Mouse (Mus musculus): ENCODE data around the gene Irs2.

Irs2 gene

DNA sequence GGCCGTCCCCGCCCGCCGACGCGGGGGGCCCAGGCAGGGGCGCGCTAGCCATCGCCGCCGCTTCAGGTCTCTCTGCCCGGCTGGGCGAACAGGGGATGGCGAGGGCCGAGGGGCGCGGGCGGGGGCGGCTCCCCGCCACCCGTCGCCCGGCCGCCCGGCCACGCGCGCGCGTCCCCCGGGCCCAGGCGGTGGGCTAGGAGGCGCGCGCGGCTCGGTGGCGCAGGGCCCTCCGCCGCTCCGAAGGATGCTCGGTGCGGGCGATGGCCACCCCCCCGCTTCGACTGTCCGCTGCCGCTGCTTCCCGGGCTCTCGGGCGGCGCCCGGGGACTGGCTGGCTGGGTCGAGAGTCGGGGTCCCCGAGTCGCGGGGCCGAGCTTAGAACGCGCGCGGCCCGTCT, at the start of gene Irs2:
TSS of gene Irs2 (minus strand) at position 80 of the 397 bp plus-strand sequence.
- no peak for DNase-seq (ENCODE audit: low spot score in 2 of 2)

DNA sequence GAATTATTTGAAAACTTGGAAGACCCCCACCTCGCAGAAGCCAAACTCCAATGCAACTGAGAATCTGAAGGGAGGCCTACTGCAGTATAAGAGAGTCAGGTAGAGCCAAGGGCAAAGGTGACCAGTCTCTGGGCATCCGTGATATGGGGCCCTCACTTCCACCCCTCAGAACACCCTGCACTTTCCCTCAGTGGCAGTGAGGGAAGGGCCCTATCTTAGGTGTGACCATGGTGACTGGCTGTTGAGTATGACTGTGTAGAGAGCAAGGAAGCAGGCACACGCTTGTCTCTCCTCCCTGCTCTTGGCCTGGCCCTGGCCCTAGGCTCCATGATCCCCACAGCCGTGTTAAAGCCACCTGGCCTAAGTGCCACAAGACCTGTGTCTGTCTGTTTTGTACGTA, 48.4 kb upstream of the Irs2 start:
- no peak for DNase-seq (ENCODE audit: low spot score in 2 of 2)

DNA sequence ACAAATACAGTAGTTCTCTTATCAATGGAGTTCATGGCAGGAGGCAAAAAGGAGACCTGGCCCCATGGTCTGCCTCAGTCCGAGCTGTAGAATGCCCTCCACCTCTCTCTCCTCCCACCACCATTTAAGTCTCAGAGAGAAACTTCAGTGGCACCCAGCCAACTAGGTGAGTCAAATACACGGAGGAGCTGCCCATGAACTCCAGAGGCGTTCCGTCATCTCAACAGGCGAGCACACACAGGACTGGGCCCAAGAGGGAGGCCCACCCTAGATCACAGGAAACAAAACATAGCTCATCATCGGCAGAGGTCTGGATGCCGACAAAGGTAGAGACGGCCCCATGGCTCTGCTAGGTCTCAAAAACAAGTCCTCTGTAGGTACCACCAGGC, 47.9 kb upstream of the Irs2 start:
- DNase-seq (ENCODE audit: low spot score in 2 of 2) = peak; percentile 42 to 54

DNA sequence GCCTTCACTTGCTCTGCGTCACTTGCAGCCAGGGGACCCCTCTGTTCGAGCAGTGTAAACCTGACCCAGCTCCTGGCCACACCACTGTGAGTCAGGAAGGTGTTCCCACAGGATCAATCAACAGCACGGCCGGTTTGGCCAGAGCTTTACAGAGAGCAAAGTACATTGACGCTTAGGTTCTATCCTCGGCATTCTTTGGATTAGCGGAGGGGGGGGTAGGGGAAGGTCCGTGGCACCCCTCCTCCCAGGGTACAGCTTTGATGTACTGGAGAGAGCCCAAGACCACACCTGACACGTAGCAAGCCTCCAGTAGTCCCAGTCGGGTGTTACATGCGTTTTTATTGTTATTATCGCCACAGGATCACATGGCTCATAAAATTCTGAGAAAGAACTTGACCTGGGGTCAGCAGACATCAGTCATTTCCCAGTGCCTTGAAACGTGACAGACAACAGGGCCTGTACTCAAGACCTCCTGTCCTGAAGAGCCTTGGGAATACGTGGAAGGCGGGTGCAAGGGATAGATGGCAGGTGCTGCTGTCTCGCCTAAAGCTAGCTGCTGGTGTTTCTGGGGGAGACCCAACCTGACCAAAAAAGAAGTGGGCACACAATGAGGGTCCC, 47.4 kb upstream of the Irs2 start:
- DNase-seq (ENCODE audit: low spot score in 2 of 2) = peak; percentile 21 to 32

DNA sequence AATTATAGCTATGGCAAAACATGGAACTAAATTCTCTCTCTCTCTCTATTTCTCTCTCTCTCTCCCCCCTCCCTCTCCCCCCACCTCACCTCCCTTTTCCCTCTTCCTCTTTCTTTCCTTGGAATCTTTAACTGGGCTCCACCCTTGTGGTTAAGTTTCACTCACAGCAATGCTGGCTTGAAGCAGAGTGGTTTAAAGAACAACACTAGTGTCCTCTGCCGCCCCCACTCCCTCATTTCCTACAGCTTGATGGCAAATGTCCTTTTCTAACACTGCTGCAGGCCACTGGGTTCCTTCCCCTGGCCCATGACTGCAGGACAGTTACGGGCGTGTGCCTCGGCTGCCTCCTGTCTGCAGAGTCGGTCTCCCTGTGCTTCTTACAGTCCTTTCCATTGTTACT, 41.6 kb upstream of the Irs2 start:
- no peak for DNase-seq (ENCODE audit: low spot score in 2 of 2)

DNA sequence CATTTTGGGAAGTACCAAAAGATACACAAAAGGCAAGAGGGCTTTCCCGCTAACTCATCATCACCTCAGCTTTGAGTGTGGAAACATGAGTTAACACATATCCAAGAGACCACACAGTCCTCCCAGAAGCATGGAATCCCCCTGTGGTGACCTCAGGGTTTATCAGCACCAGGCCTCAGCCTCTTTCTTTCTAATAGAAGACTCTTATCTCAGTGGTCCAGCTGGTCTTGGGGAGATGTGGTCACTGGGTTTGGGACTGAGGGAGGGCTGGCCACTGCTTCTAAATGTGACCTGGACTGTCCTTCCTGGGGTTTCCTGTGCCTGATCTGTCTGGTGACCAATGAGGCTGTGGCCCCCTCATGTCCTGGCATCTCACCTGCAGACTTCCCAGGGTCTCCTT, 39.6 kb upstream of the Irs2 start:
- DNase-seq (ENCODE audit: low spot score in 2 of 2) = no peak

DNA sequence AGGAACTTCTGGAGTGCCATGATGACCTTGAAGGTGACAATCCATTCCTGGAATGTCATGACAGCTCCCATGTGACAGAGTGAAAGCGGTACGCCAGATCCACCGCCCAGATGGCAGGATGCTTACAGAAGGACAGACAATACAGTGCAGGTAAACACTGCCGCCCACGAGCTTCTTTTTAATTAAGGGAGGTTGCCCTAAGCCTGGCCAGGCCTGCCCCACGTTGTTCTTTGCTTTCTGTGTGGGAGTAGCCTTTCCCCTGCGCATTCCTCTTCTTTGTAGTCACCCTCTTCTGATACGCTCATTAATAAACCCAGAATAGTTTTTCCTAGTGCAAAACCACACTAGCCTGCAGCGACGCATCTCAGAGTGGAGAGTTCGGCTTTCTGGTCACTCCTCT, 36.4 kb upstream of the Irs2 start:
- no peak for DNase-seq (ENCODE audit: low spot score in 2 of 2)

DNA sequence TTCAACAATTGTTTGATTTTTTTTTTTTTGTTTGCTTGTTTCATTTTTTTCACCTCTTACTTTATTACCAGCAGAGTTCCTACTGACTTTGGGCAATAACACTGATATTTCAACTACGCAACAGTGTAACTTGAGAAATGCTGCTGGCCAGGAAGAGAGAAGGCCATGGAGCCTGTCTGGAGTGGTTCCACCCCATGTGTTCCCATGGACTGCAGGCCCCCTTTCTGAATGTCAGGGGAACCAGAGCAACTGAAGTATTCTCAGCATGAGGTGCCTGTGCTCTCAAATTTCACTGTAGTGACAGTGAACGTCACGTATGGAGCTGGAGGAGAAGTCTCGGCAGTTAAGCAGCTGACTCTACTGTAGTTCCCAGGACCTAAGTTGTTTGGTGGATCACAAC, 35.3 kb upstream of the Irs2 start:
- DNase-seq (ENCODE audit: low spot score in 2 of 2) = no peak

DNA sequence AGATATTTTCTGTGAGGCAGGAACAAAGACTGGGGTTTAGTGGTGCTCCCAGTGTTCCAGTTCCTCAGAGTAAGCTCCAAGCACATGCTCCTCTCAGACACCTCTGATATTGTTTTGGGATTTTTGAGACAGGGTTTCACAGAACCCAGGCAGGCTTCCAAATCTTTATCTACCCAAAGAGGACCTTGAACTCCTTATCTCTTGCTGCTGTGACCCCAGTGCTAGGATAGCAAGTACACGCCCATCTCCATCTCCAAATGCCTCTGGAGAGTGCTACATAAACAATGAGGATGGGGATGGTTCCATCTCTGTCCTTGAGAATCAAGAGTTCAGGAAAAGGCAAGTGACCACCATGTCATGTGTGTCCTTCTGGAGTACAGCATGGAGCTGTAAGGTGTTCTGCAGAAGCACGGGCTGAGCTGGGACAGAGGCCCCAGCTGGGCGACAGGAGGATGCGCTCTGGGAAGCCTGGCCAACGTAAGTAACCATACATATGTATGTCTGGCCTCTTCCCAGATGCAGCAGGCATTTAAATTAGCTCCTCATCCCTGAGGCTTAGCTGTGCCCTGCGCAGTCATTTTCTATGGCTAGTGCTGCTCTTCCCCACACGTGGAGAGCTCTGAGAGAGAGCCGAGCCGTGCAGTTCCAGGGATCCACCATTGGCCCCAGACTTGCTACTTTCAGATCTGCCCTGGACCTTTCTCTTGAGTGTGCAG, 34.8 kb upstream of the Irs2 start:
- no peak for DNase-seq (ENCODE audit: low spot score in 2 of 2)

DNA sequence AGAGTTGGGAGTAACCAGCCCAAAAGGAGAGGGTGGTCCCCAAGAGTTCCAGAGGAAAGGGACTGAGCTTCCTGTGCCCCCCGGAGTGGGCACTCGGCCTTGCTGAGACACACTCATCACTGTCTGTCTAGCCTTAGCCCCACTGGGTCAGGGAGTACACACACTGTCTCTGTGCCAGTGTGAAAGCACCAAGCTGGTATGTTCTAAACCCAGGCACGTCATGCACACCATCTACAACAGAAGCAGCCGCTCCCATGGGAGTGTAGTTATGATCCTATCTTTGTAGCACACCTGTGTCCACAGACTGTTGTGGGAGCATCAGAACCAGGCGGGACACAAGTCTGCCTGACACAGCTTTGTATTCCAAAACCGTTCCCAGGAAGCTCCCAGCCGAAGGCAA, 31.8 kb upstream of the Irs2 start:
- DNase-seq (ENCODE audit: low spot score in 2 of 2) = no peak

DNA sequence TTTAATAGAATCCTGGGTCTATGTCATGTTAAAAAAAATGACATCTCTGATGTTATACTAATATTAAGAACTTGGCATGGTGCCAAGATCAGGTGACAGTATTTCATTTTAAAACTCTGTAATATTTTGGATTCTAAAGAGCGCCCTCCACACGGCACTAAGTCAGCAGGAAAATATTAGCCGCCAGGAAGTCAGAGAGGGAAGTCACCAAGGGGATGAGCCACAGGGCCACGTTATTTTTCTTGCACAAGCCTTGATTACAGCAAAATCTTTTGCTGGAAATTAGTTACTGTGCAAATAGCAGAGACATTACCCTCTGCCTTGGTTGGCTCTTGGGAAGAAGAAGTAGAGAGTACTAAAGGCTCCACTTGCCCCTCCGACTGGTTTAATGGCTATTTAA, 30.5 kb upstream of the Irs2 start:
- no peak for DNase-seq (ENCODE audit: low spot score in 2 of 2)

DNA sequence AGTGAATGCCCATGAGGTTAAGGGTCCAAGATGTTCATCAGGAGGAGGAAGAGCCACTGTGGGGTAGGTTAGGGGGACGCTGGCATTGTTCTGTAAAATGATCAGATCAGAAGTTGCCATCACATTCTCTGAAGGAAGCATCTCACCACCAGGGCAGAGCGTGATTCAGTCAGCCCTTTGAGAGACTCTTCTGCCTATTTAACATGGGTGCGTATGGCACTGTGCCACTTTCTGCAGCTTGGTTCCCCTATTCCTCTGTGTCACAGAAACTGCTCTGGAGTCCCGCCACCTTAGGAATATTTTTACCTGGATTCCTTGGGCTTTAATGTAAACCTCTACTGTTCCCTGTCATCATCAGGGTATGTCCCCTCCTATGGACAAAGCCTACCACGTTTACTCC, 30.1 kb upstream of the Irs2 start:
- no peak for DNase-seq (ENCODE audit: low spot score in 2 of 2)

DNA sequence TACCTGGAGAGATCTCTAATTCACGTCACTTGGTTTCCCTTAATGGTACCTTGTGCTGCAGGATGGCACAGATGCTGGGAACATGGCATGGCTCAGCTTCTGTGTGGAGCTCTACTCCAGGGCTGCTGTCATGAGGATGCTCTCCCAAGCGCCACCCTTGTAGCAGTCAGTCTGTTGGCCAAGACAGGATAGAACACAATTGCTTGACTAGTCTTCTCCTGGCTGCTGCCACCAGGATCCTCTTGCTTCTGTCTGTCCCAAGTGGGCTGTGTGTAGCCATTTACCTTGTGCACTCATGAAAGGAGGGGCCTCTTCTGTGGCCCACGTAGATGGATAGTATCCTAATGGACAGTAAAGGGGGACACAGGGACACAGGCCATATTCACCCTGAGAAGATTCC, 28.5 kb upstream of the Irs2 start:
- DNase-seq (ENCODE audit: low spot score in 2 of 2) = no peak

DNA sequence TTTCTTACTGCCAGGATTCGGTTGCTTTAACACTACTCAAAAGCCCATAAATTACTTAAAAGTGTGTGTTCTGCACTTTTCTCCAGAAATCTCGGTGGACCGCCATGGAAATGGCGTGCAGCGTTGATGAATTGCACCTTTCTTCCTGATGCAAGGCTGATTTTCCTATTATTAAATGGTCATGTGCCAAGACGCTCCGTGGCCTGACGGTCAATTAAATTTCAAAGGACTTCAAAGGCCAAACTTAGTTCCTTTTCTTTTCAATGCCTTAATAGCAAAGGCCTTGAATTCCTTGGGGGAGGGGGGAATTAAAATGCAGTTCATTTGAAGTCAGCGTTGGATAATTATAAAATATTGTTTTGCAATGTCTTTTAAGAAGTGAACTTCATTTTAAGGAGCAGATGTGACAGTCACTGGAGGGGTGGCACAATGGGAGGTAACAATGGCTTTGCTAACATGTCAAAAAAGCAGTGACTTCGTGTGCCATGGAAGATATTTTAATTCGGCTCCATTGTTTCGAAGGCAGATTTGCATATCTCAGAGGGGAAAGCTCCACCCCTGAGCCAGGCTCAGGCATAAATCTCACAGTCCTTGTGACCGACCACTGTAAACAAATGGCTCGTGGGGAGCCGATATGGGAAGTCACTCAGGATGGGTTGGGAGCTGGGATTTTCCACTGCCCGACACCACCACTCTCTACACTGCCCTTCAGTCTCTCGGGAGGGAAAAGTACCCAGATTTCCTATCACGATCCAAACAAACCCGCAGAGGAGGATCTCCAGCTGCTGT, 27.6 kb upstream of the Irs2 start:
- DNase-seq (ENCODE audit: low spot score in 2 of 2) = no peak

DNA sequence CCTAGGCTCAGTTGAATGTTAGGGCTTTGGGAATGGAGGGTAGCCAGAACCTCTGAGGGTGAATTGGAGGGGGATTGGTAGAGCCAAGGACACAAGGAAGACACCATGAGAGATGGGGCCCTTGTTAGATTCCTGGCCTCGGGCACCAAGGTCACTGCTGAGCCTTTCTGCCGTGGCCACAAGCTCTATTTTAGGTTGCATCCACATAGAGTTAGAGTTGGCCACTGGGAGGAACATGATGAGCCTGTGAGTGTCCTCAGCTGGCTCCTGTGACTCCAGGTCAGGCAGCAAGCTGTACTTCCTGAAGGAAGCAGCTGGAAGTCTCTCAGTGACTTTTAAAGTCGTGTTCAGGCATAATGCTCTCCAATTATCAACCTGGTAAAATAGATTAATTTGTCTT, 16.6 kb upstream of the Irs2 start:
- DNase-seq (ENCODE audit: low spot score in 2 of 2) = no peak

DNA sequence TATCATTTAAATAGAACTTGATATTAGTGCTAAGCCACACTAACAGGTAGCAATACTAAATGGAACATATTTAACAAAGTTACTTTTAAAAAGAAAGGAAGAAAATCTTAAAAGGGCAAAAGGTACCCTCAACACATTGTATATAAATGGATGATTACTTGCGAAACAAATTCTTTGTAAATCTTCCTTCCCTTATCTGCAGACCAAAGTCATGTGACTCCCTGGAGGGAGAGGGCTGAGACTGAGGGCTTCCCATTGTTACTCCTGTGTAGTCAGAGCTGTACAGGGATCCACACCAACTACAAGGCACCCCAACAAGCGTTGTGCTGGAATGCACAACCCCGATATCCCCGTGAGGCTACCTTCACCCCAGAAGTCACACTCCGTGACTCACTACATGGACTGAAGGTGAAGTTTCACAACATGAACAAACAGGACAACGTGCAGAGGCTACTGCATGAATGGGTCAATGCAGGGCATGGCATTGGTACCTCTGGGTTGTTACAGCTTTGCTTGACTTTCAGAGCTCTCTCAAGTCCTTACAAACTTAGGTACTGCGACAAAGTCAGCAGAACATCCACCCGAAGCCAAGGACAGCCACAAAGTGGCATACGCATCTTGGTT, 12.8 kb upstream of the Irs2 start:
- no peak for DNase-seq (ENCODE audit: low spot score in 2 of 2)

DNA sequence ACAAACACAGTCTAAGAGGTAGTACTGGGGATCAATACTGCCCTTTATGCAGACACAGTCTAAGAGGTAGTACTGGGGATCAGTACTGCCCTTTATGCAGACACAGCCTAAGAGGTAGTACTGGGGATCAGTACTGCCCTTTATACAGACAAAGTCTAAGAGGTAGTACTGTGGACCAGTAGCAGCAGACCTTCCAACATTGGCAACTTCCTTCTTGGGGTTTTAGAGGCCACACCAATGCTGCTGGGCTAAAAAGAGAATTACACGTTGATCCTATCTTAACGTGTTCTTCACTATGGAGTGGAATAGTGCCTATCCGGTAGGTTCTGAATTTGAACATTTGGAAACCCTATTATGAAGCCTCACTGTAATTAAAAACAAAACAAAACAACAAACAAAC, 7.4 kb upstream of the Irs2 start:
- DNase-seq (ENCODE audit: low spot score in 2 of 2) = no peak

DNA sequence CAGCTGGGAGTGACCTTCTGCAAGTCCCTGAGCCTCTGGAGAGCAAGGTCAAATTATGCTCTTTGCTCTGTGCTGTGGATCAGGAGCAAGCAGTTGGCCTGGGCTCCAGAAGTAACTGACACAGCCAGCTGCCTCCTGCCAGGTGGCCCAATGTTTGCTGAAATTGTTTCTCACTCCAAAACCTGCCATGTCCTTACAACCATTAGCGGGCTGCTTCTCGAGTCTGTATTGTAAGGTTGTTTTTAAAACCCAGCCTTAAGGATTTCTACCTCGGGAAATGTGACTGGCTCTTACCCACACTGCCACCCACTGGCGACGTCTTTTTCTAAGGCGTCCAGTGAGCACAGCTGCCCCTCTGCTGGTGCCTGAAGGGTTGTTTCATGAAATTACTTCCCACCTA, 5.0 kb upstream of the Irs2 start:
- DNase-seq (ENCODE audit: low spot score in 2 of 2) = peak in 1 of 2 experiments; percentile 66

DNA sequence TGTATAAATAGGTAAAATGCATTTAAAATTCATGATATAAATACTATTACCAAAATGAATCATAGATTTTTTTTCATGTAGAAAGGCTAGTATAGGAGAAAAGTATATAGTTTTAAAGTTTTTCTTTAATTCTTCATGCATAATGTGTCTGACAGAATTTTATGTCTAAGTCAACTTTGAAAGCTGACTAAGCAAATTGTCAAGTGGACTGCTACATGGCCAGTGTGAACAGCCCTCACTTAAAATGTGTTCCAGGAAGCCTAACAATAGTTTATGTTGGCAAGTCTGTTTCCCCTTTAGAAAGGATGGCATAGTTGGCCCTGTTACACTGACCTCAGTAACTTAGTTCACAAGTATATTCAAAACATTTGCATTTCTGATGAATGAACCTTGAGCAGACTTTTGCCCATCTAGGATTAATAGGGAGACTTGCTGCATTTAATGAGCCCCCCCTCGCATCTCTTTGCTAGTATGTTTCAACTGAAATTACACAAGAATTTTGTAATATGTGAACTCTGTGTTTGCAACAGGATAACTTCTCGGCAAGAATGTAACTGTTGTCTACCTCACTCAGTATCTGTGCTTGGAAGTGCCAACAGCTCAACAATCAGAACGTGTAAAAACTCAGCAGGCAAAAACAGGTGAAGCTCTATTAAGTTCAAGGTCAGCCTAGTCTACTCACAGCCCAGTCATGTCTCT, 3.7 kb upstream of the Irs2 start:
- DNase-seq (ENCODE audit: low spot score in 2 of 2) = no peak

DNA sequence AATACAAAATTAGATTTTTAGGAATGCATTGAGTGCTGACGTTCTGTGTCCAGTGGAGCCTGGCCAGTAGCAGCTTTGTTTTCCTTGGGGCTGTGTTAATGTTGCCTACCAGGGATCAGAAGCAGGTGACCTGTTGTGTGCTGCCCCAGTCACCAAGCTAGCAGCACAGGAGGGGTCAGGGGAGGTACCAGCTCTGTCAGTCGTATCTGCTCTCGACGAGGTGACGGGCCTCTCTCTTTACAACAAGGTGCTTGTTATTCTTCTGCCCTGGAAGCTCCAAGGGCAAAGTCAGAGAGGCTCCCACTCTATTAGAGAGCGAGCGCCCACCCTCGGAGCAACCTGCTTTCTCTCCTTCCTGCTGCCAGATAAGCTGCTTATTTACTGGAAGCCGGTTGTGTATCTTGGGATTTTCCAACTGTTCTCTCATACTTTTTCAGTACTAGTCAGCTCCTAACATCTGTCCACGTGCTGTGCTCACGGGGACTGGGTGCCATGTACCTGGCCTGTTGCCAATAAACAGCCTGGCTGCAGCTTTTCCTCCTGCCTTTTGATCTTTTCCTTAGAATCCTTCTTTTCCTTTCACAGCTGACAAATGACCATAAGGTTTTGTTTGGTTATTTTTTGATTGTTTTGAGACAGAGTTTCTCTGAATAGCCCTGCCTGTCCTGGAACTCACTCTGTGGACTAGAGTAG, 2.8 kb upstream of the Irs2 start:
- no peak for DNase-seq (ENCODE audit: low spot score in 2 of 2)

DNA sequence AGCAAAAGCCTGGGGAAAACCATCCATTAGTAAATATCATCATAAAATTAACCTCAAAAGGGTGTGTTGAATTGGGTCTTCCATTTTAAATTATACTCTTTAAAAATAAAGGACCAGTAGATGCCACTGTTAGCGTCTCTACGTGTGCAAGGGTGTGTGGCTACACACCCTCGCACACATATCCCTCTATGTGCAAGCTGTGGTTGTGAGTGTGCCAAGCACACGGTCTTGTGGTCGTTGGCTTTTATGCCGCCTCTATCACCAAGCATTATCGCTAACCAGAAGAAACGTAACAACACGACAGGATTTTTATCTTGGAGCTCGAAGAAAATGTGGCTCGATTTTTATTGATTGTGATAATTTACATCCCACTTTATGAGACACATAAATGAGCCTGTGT, 2.1 kb upstream of the Irs2 start:
- no peak for DNase-seq (ENCODE audit: low spot score in 2 of 2)
